Mouse (Mus musculus): ENCODE measurements around the gene Map6. TPM values are rescaled to one million over a fixed set of nuclear protein-coding genes. Genes with fewer than 3 reads are reported as not detected.
A peak's percentile ranks its signal among the peaks of the same experiment; 100 is the strongest.

Gene Map6
- total RNA-seq, 2 experiments from 2014 or later, result 2.9 to 3.3 TPM

DNA sequence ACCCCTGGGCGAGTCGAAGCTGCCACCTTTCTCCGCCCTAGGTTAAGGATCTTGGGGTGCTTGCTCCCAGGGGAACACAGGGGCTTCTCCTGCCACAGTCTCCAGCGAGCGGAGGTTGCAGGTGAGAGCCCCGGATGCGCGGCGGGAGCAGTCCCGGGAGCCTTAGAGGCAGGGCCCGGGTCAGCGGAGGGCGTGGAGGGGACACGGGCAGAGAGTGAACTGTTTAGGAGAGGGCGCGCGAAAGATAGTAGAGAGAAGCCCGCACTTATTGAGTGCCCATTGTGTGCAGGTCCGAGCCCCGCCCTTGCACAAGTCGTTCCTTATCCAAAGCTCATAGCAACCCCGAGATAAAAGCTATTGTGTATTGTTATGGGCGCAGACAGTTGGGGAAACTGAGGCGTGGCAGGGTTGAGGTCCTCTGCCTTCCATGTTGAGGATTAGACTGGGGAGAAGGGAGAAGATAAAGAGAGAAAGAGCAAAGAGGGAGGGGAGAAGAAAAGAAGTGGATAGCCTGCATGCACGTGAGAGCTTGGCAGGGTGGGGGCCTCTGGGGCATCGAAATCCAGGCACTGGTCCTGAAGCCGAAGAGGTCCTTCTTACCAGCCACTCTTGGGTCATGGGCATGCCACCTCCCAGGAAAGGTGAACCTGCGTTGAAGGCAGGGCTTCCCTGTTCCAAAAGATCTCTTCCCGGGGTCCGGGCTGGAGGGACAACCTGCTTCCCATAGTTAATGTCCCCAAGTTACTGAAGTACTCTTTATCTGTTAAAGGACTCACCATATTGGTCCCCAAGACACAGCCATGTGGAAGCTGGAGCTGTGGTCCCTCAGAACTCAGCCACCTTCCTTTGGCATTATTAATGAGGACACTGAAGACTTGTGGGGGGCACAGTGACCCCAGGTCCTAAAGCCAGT lies 115.1 kb downstream of the Map6 start:
- intact Hi-C loops (cut with DNase I), result loop anchor here (2.0 to 5.0 kb wide), 2 partner anchors 28 to 1110 kb away; partner anchors contain the start of gene Ucp2
- no peak for DNase-seq

DNA sequence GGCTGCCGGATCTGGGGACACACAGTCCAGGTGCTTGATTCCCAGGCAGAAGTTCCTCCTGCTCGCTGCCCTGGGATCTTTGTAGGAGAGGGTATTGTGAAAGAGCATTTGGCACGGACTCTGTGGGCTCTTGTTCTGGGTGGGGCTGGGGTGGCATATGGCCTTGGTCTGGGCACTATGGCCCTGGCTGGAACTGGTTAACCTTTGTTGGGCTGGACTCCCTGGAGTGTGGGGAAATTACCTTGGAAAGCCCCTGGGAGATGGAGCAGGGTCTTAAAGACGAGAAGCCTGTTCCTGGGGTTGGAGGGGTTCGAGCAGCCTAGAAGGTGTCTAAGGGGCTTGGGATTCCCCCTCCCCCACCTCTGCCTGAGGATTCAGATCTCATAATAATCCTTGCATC lies 116.0 kb downstream of the Map6 start:
- intact Hi-C loops (cut with DNase I), result loop anchor here (2.0 to 5.0 kb wide), 2 partner anchors 28 to 1109 kb away; partner anchors contain the start of gene Ucp2
- DNase-seq, result no peak

DNA sequence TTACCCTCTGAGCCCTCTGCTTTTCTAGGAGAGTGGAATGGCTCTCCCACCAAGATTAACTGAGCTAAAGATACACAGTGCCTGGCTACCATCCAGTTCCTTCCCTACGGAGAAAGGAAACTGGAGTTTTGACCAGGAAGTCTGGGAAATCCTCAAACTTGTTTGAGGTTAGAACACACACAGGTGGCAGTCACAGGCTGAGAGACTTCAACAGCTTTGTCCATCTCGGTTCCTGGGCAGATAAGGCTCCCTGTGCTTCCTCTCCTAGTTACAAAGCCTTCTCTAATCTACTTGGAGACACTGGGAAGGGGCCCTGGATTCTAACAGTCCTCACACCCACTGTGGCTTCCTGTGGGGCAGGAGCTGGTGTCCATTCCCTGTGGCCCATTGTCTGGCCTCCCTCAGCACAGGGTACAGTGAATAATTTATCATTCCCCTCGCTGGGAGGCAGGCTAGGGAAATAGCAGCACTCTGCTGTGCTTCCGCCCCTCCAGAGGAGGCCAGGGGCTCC lies 116.9 kb downstream of the Map6 start:
- peak in 1 of 2 experiments; percentile 48 for DNase-seq
- intact Hi-C loops (cut with DNase I), result loop anchor here (5.0 kb wide), 1 partner anchor 1108 kb away; the partner anchor contains the start of gene Ucp2

DNA sequence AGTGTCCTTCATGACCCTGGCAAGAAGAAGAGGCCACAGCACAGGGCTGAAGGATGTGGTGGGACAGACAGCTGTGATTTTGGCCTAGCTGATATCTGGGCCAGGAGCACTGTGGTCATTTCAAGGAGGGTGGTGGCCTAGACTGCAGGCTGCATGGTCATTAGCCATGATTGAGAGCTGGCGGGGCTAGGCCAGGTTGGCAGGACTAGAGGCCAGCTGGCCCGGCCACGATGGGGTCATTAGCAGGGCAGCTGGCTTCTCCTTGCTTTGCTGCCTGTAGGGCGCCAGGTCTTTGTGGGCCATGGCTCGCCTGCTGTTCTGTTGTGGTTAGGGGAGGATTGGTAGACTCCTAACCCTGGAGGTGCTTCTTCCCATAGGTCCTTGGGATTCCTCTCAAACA lies 118.8 kb downstream of the Map6 start:
- intact Hi-C loops (cut with DNase I), result no loop called here
- peak in 1 of 2 experiments; percentile 26 for DNase-seq

Other genes with a start within 250 kb of the Map6 start
- 10 to 100 TPM; 21.6 to 28.6 TPM for gene Uvrag, start 126.3 kb upstream of the Map6 start, total RNA-seq (2021)
- gene Dgat2, start 84.7 kb upstream of the Map6 start, total RNA-seq (2021), result 100 to 1,000 TPM; 395 to 404 TPM
- gene Mogat2, start 28.8 kb upstream of the Map6 start, total RNA-seq (2021), result not detected
- 100 to 1,000 TPM; 241 to 339 TPM for gene Serpinh1, start 85.8 kb downstream of the Map6 start, total RNA-seq (2021)
- gene Gdpd5, start 114.0 kb downstream of the Map6 start, total RNA-seq (2021), result 10 to 100 TPM; 22.6 to 23.2 TPM
- not detected for gene Klhl35, start 198.6 kb downstream of the Map6 start, total RNA-seq (2021)
- gene Rps3, start 216.3 kb downstream of the Map6 start, total RNA-seq (2021), result 100 to 1,000 TPM; 324 to 333 TPM

All from heart, postnatal 36 days (tissue).